Mouse (Mus musculus): ENCODE data around the gene Arid5b.

GRCm38 (mm10) chr10:68168613-68169012, 109.9 kb downstream of the Arid5b start:
- TF ChIP-seq CTCF (conservative IDR thresholded peaks at IDR 0.05; ENCODE audit: low read length) (no peak), NANOG (IDR thresholded peaks at IDR 0.05; ENCODE audit: borderline replicate concordance, low read length) (no peak)

Data from E14TG2a.4 (cell line).